Mouse (Mus musculus) forebrain, embryonic 11.5 days (tissue): Measurements from ENCODE around the gene Zkscan17. TPM values are rescaled to one million over a fixed set of nuclear protein-coding genes. Genes with fewer than 3 reads are reported as not detected.

ENCODE experiments used
- ATAC-seq: fragments of 200-750 bp; cut with Nextera tagmentation; replicated peaks from 2 replicates; pipeline ENCODE4 v1.8.0; 2017; ENCODE audit warnings: moderate TSS enrichment; ENCODE audit not compliant: low FRiP score
- DNase-seq: peaks from one replicate; pipeline ENCODE4 v3.0.0-alpha.2; 2017; ENCODE audit warnings: low spot score
- H3K27ac ChIP-seq: fragments of 300-500 bp; sonication (generic); 2 replicates; pipeline ENCODE4 v1.5.1; 2014; ENCODE audit warnings: low read depth, low read length
- H3K27me3 ChIP-seq: fragments of 300-500 bp; sonication (generic); 2 replicates; pipeline ENCODE4 v1.6.1; 2014; ENCODE audit warnings: mild to moderate bottlenecking, low read length, mixed read lengths; ENCODE audit not compliant: control insufficient read depth, insufficient read depth
- H3K36me3 ChIP-seq: fragments of 300-500 bp; sonication (generic); 2 replicates; pipeline ENCODE4 v1.6.1; 2014; ENCODE audit warnings: mild to moderate bottlenecking, low read length, moderate library complexity, mixed read lengths; ENCODE audit not compliant: control insufficient read depth, insufficient read depth
- H3K4me1 ChIP-seq: fragments of 300-500 bp; sonication (generic); replicated peaks from 2 replicates; pipeline ENCODE4 v1.6.1; 2014; ENCODE audit warnings: low read length, mixed read lengths; ENCODE audit not compliant: control insufficient read depth, insufficient read depth
- H3K4me2 ChIP-seq: fragments of 300-500 bp; sonication (generic); 2 replicates; pipeline ENCODE4 v1.6.1; 2014; ENCODE audit warnings: low read depth, mild to moderate bottlenecking, low read length, moderate library complexity, mixed read lengths; ENCODE audit not compliant: severe bottlenecking
- H3K4me3 ChIP-seq: fragments of 300-500 bp; sonication (generic); 2 replicates; pipeline ENCODE4 v1.5.1; 2014; ENCODE audit warnings: low read depth, low read length
- H3K9ac ChIP-seq: fragments of 300-500 bp; sonication (generic); 2 replicates; pipeline ENCODE4 v1.6.1; 2014; ENCODE audit warnings: low read length
- H3K9me3 ChIP-seq: fragments of 300-500 bp; sonication (generic); 2 replicates; pipeline ENCODE4 v1.6.1; 2016; ENCODE audit warnings: low read length, mixed read lengths; ENCODE audit not compliant: control insufficient read depth
- WGBS: fragments of 180-500 bp; shearing (Covaris S2); extraction: QIAGEN DNeasy Blood & Tissue Kit; methylation state at CpG from one replicate; pipeline ENCODE4 v1.1.7; 2014; 5-methylcytosine and 5-hydroxymethylcytosine counted together
- polyA plus RNA-seq: library from polyadenylated mRNA; unstranded; fragments of >200 nt; fragmentation: Nextera tagmentation; extraction: Ambion mirVana; gene quantifications from 2 replicates; pipeline ENCODE4 v1.2.1, GENCODE M21; 2014

Zkscan17 gene
- polyA plus RNA-seq, 1 experiment from 2014 or later = 39.4 TPM

DNA sequence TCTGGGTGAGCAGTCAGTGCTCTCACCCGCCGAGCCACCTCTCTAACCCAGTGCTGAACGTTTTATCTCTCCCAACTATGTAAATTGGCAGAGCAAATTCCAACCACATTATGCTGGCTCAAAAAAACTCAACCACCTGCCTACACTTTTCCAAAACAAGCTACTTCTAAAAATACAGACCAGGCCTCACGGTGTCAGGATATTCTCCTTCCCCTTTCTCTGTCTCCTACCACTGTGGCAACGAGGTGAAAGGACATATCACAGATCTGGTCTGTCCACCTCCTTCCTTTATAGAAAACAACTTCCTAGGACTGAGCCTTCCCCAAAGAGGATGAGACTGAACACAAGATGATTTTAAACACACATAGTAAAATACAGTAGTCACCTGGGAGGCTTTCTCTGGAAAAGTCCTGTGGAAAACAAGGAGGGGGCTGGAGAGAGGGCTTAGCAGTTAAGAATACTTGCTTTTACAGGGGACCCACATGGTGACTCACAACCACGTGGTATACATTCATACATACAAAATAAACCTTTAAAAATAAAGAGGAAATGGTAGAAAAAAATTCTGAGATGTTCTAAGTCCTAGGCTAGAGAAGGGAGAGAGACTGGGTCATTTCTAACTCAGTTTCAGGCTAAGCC is 29.8 kb downstream of the Zkscan17 start:
- H3K27me3 ChIP-seq = no peaks in the 10 kb centered on the region
- no peaks in the 10 kb centered on the region for H3K4me1 ChIP-seq
- no peaks in the 10 kb centered on the region for H3K9me3 ChIP-seq
- no peak overlapping the region for H3K4me3 ChIP-seq
- 87% methylated on average over 6 of the region's 6 CpGs for WGBS
- H3K9ac ChIP-seq = no peak overlapping the region
- no peak overlapping the region for H3K27ac ChIP-seq
- no peak for DNase-seq
- ATAC-seq = no peak
- no peak overlapping the region for H3K4me2 ChIP-seq
- H3K36me3 ChIP-seq = peaks cover 42% of the 10 kb centered on the region

- Histone ChIP-seq H3K4me2 (no peak overlapping the region), H3K36me3 (peaks cover 19% of the 10 kb centered on the region), H3K4me1 (no peaks in the 10 kb centered on the region), H3K27ac (no peak overlapping the region), H3K9ac (no peak overlapping the region), H3K4me3 (no peak overlapping the region), H3K27me3 (no peaks in the 10 kb centered on the region), H3K9me3 (no peaks in the 10 kb centered on the region)
- 88% methylated on average over 8 of the region's 8 CpGs for WGBS
- ATAC-seq = no peak
- DNase-seq = no peak
Observed at GRCm38 (mm10) chr11:59486222-59486621, 40.3 kb downstream of the Zkscan17 start.

DNA sequence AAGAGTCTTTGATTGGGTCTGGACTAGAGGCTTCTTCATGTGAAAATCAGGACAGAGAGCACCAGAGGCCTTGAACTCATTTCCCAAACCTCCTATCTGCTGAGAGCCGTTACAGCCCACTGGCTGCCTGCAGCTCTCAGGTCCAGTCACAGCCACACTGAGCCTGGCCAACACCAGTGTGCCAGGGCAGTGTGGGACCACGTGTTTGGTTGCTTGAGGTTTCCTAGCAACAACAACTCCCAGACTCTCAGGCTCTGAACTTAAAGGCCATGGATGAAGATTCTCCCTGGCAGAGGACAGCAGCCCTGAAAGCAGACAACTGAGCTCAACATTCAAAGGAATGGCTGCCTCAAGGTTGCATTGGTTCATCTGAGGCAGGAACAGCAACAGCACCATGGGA is 40.9 kb downstream of the Zkscan17 start:
- no peak for ATAC-seq
- H3K9me3 ChIP-seq = no peaks in the 10 kb centered on the region
- DNase-seq = no peak
- H3K27me3 ChIP-seq = no peaks in the 10 kb centered on the region
- no peak overlapping the region for H3K4me3 ChIP-seq
- no peak overlapping the region for H3K4me2 ChIP-seq
- no peak overlapping the region for H3K9ac ChIP-seq
- 68% methylated on average over 2 of the region's 2 CpGs for WGBS
- H3K27ac ChIP-seq = no peak overlapping the region
- peaks cover 19% of the 10 kb centered on the region for H3K36me3 ChIP-seq
- H3K4me1 ChIP-seq = no peaks in the 10 kb centered on the region

- peak; percentile 61 for DNase-seq
- H3K9ac ChIP-seq = no peak overlapping the region
- no peak for ATAC-seq
- H3K36me3 ChIP-seq = peaks cover 19% of the 10 kb centered on the region
- no peaks in the 10 kb centered on the region for H3K27me3 ChIP-seq
- no peaks in the 10 kb centered on the region for H3K4me1 ChIP-seq
- H3K9me3 ChIP-seq = no peaks in the 10 kb centered on the region
- H3K27ac ChIP-seq = no peak overlapping the region
- H3K4me2 ChIP-seq = no peak overlapping the region
- H3K4me3 ChIP-seq = no peak overlapping the region
- WGBS = 11% methylated on average over 2 of the region's 2 CpGs
Observed at GRCm38 (mm10) chr11:59483212-59483611, 43.3 kb downstream of the Zkscan17 start.

GRCm38 (mm10) chr11:59477240-59477639 is 49.3 kb downstream of the Zkscan17 start:
- 71% methylated on average over 6 of the region's 6 CpGs for WGBS
- no peaks in the 10 kb centered on the region for H3K4me1 ChIP-seq
- H3K27ac ChIP-seq = no peak overlapping the region
- H3K36me3 ChIP-seq = no peaks in the 10 kb centered on the region
- H3K27me3 ChIP-seq = no peaks in the 10 kb centered on the region
- no peak overlapping the region for H3K4me3 ChIP-seq
- H3K4me2 ChIP-seq = no peak overlapping the region
- no peaks in the 10 kb centered on the region for H3K9me3 ChIP-seq
- DNase-seq (no peak), ATAC-seq (no peak)
- H3K9ac ChIP-seq = no peak overlapping the region

DNA sequence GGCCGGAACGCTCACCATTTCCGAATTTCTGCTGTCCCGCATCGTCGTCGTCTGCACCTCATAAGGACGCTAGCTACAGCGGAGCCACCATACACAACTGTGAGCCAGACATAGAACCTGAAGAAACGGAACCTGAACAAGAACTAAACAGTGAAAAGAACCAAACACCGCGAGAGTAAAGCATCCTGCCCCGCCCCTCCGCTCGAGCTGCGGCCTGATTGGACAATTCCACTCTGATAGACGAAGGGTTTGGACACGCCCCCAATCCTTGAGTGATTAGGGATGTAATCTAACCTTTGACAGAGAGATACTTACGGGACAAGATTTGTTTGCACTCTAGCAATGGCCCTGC is 54.2 kb downstream of the Zkscan17 start, which contains the start of gene Zfp867:
Zfp867 (minus strand) TSS at position 149 of the 352 bp plus-strand sequence.
- H3K27me3 ChIP-seq = no peaks in the 10 kb centered on the region
- DNase-seq (peak; percentile 92), ATAC-seq (peak; percentile 88)
- H3K4me2 ChIP-seq = peak within 1 kb of the TSS; percentile 54
- no peaks in the 10 kb centered on the region for H3K36me3 ChIP-seq
- peak within 1 kb of the TSS; percentile 79 for H3K9ac ChIP-seq
- peak within 1 kb of the TSS; percentile 80 for H3K4me3 ChIP-seq
- H3K4me1 ChIP-seq = peaks cover 4% of the 10 kb centered on the region; the same call in 1 of the 2 replicates
- H3K27ac ChIP-seq = peak within 1 kb of the TSS; percentile 47; the same call in 1 of the 2 replicates
- no peaks in the 10 kb centered on the region for H3K9me3 ChIP-seq
- WGBS = 1% methylated on average over 19 of the region's 19 CpGs

- peak overlapping the region; percentile 54 for H3K4me2 ChIP-seq
- peaks cover 4% of the 10 kb centered on the region; the same call in 1 of the 2 replicates for H3K4me1 ChIP-seq
- peak overlapping the region; percentile 80 for H3K4me3 ChIP-seq
- 7% methylated on average over 37 of the region's 37 CpGs for WGBS
- no peak for DNase-seq
- H3K9me3 ChIP-seq = no peaks in the 10 kb centered on the region
- no peaks in the 10 kb centered on the region for H3K27me3 ChIP-seq
- H3K27ac ChIP-seq = peak overlapping the region; percentile 47; the same call in 1 of the 2 replicates
- no peaks in the 10 kb centered on the region for H3K36me3 ChIP-seq
- ATAC-seq = peak; percentile 63
- H3K9ac ChIP-seq = peak overlapping the region; percentile 79
Observed at GRCm38 (mm10) chr11:59471413-59472325, 54.9 kb downstream of the Zkscan17 start.

DNA sequence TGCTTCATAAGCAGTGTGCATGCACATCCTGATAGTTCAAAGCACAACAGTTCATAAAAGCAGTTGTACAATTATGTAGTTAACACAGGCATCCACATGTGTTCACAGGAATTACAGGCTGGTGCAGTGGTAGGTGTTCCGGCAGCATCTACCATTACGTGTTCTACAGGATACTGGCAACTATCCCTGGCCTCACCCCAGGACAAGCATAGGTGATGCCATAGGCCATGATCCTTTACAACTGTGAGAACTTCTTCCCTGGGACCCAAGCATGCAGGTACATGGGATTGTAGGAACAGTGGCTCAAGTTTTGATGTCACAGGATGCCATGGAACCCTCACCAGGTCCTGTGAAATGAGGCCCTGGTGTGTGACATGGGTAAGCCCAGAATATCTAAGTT is 66.1 kb downstream of the Zkscan17 start:
- WGBS = 94% methylated on average over 2 of the region's 2 CpGs
- Histone ChIP-seq H3K9me3 (peaks cover 14% of the 10 kb centered on the region; the same call in 1 of the 2 replicates), H3K27me3 (no peaks in the 10 kb centered on the region), H3K36me3 (peaks cover 24% of the 10 kb centered on the region), H3K9ac (no peak overlapping the region), H3K4me3 (no peak overlapping the region), H3K4me2 (no peak overlapping the region), H3K27ac (no peak overlapping the region), H3K4me1 (no peaks in the 10 kb centered on the region)
- no peak for DNase-seq
- no peak for ATAC-seq
